Mouse (Mus musculus): ENCODE measurements at regions not wholly inside any gene's neighbourhood (a gene's known extent, or its start where the extent isn't known, plus 50 kb on each side); places are given as distances from the start of the nearest gene placed in this dataset.

GRCm38 (mm10) chr11:64671898-64672297 lies 235.4 kb upstream of the F930015N05Rik start:
- H3K36me3 ChIP-seq: no peaks in the 10 kb centered on the region
- no peak overlapping the region for H3K27ac ChIP-seq
- no peaks in the 10 kb centered on the region for H3K9me3 ChIP-seq
- 27% methylated on average over 3 of the region's 3 CpGs for WGBS
- peak; percentile 75 for ATAC-seq
- H3K27me3 ChIP-seq (replicated peaks): no peaks in the 10 kb centered on the region
- no peaks in the 10 kb centered on the region for H3K4me1 ChIP-seq (replicated peaks)
- no peak overlapping the region for H3K4me2 ChIP-seq (replicated peaks)
- no peak overlapping the region for H3K4me3 ChIP-seq (replicated peaks)
- no peak overlapping the region for H3K9ac ChIP-seq

GRCm38 (mm10) chr11:64673546-64673945 lies 237.1 kb upstream of the F930015N05Rik start:
- Histone ChIP-seq H3K27ac (no peak overlapping the region), H3K4me1 (replicated peaks) (no peaks in the 10 kb centered on the region), H3K4me3 (replicated peaks) (no peak overlapping the region), H3K9ac (no peak overlapping the region), H3K27me3 (replicated peaks) (no peaks in the 10 kb centered on the region), H3K9me3 (no peaks in the 10 kb centered on the region), H3K4me2 (replicated peaks) (no peak overlapping the region), H3K36me3 (no peaks in the 10 kb centered on the region)
- 75% methylated on average over 4 of the region's 4 CpGs for WGBS
- no peak for ATAC-seq

- WGBS: 65% methylated on average over 1 of the region's 1 CpGs
- Histone ChIP-seq H3K27me3 (replicated peaks) (no peaks in the 10 kb centered on the region), H3K9me3 (no peaks in the 10 kb centered on the region)
Measured at GRCm38 (mm10) chr11:64703776-64704175, 267.3 kb upstream of the F930015N05Rik start.

GRCm38 (mm10) chr11:64711801-64712200 lies 267.0 kb upstream of the Elac2 start:
- H3K4me3 ChIP-seq (replicated peaks): no peak overlapping the region
- no peaks in the 10 kb centered on the region for H3K9me3 ChIP-seq
- H3K4me2 ChIP-seq (replicated peaks): no peak overlapping the region
- no peaks in the 10 kb centered on the region for H3K4me1 ChIP-seq (replicated peaks)
- ATAC-seq: no peak
- H3K27me3 ChIP-seq (replicated peaks): no peaks in the 10 kb centered on the region
- no peak overlapping the region for H3K27ac ChIP-seq
- H3K36me3 ChIP-seq: no peaks in the 10 kb centered on the region
- WGBS: 73% methylated on average over 2 of the region's 2 CpGs
- no peak overlapping the region for H3K9ac ChIP-seq

More at GRCm38 (mm10) chr11:64703776-64704175, 267.3 kb upstream of the F930015N05Rik start:
- H3K27ac ChIP-seq: no peak overlapping the region
- H3K4me2 ChIP-seq (replicated peaks): no peak overlapping the region
- ATAC-seq: no peak
- no peaks in the 10 kb centered on the region for H3K36me3 ChIP-seq
- H3K9ac ChIP-seq: no peak overlapping the region
- H3K4me3 ChIP-seq (replicated peaks): no peak overlapping the region
- H3K4me1 ChIP-seq (replicated peaks): no peaks in the 10 kb centered on the region

- ATAC-seq: no peak
Measured at GRCm38 (mm10) chr11:64715182-64715581, 263.7 kb upstream of the Elac2 start.

GRCm38 (mm10) chr11:64718316-64719085 lies 260.3 kb upstream of the Elac2 start:
- Histone ChIP-seq H3K27me3 (replicated peaks) (no peaks in the 10 kb centered on the region), H3K36me3 (no peaks in the 10 kb centered on the region), H3K4me2 (replicated peaks) (no peak overlapping the region), H3K9me3 (no peaks in the 10 kb centered on the region), H3K27ac (no peak overlapping the region), H3K9ac (no peak overlapping the region), H3K4me3 (replicated peaks) (no peak overlapping the region), H3K4me1 (replicated peaks) (no peaks in the 10 kb centered on the region)
- WGBS: 13% methylated on average over 5 of the region's 5 CpGs
- peak; percentile 81 for ATAC-seq

More at GRCm38 (mm10) chr11:64715182-64715581, 263.7 kb upstream of the Elac2 start:
- H3K4me3 ChIP-seq (replicated peaks): no peak overlapping the region
- no peaks in the 10 kb centered on the region for H3K4me1 ChIP-seq (replicated peaks)
- H3K9me3 ChIP-seq: no peaks in the 10 kb centered on the region
- no peak overlapping the region for H3K9ac ChIP-seq
- WGBS: 56% methylated on average over 1 of the region's 1 CpGs
- no peaks in the 10 kb centered on the region for H3K36me3 ChIP-seq
- H3K27ac ChIP-seq: no peak overlapping the region
- no peak overlapping the region for H3K4me2 ChIP-seq (replicated peaks)
- no peaks in the 10 kb centered on the region for H3K27me3 ChIP-seq (replicated peaks)

GRCm38 (mm10) chr11:64726249-64726648 lies 252.6 kb upstream of the Elac2 start:
- Histone ChIP-seq H3K4me1 (replicated peaks) (0 out of 2 replicates have a peak, but pooled peaks cover 6% of the 10 kb centered on the region), H3K4me3 (replicated peaks) (no peak overlapping the region), H3K27me3 (replicated peaks) (no peaks in the 10 kb centered on the region), H3K9me3 (no peaks in the 10 kb centered on the region), H3K9ac (no peak overlapping the region), H3K4me2 (replicated peaks) (no peak overlapping the region), H3K27ac (no peak overlapping the region), H3K36me3 (no peaks in the 10 kb centered on the region)
- peak; percentile 85 for ATAC-seq
- WGBS: 72% methylated on average over 5 of the region's 5 CpGs

GRCm38 (mm10) chr11:64727841-64728421 lies 250.9 kb upstream of the Elac2 start:
- WGBS: 44% methylated on average over 5 of the region's 5 CpGs
- Histone ChIP-seq H3K9me3 (no peaks in the 10 kb centered on the region), H3K4me1 (replicated peaks) (0 out of 2 replicates have a peak, but pooled peaks cover 6% of the 10 kb centered on the region), H3K27me3 (replicated peaks) (no peaks in the 10 kb centered on the region), H3K9ac (no peak overlapping the region), H3K4me3 (replicated peaks) (no peak overlapping the region), H3K27ac (no peak overlapping the region), H3K4me2 (replicated peaks) (no peak overlapping the region), H3K36me3 (no peaks in the 10 kb centered on the region)
- ATAC-seq: peak; percentile 69

- H3K9ac ChIP-seq: no peak overlapping the region
- WGBS: 50% methylated on average over 7 of the region's 7 CpGs
Measured at GRCm38 (mm10) chr11:64738948-64739347, 239.9 kb upstream of the Elac2 start.

GRCm38 (mm10) chr11:64743753-64744152 lies 235.1 kb upstream of the Elac2 start:
- Histone ChIP-seq H3K27ac (no peak overlapping the region), H3K27me3 (replicated peaks) (no peaks in the 10 kb centered on the region), H3K36me3 (no peaks in the 10 kb centered on the region), H3K4me3 (replicated peaks) (no peak overlapping the region), H3K4me2 (replicated peaks) (no peak overlapping the region), H3K9ac (no peak overlapping the region), H3K9me3 (no peaks in the 10 kb centered on the region), H3K4me1 (replicated peaks) (no peaks in the 10 kb centered on the region)
- WGBS: 51% methylated on average over 4 of the region's 4 CpGs
- ATAC-seq: no peak

More at GRCm38 (mm10) chr11:64738948-64739347, 239.9 kb upstream of the Elac2 start:
- no peak for ATAC-seq
- Histone ChIP-seq H3K36me3 (no peaks in the 10 kb centered on the region), H3K9me3 (no peaks in the 10 kb centered on the region), H3K27ac (no peak overlapping the region), H3K4me1 (replicated peaks) (no peaks in the 10 kb centered on the region), H3K4me3 (replicated peaks) (no peak overlapping the region), H3K4me2 (replicated peaks) (no peak overlapping the region), H3K27me3 (replicated peaks) (no peaks in the 10 kb centered on the region)

GRCm38 (mm10) chr11:64746146-64746545 lies 232.7 kb upstream of the Elac2 start:
- 76% methylated on average over 6 of the region's 6 CpGs for WGBS
- Histone ChIP-seq H3K9me3 (no peaks in the 10 kb centered on the region), H3K36me3 (no peaks in the 10 kb centered on the region), H3K4me3 (replicated peaks) (no peak overlapping the region), H3K27me3 (replicated peaks) (no peaks in the 10 kb centered on the region), H3K27ac (no peak overlapping the region), H3K9ac (no peak overlapping the region), H3K4me2 (replicated peaks) (no peak overlapping the region), H3K4me1 (replicated peaks) (no peaks in the 10 kb centered on the region)
- no peak for ATAC-seq

- H3K27me3 ChIP-seq (replicated peaks): no peaks in the 10 kb centered on the region
- no peak for ATAC-seq
- no peaks in the 10 kb centered on the region for H3K9me3 ChIP-seq
- no peak overlapping the region for H3K4me2 ChIP-seq (replicated peaks)
- no peak overlapping the region for H3K27ac ChIP-seq
- no peaks in the 10 kb centered on the region for H3K4me1 ChIP-seq (replicated peaks)
- 29% methylated on average over 9 of the region's 9 CpGs for WGBS
- H3K9ac ChIP-seq: no peak overlapping the region
- no peaks in the 10 kb centered on the region for H3K36me3 ChIP-seq
- H3K4me3 ChIP-seq (replicated peaks): no peak overlapping the region
Measured at GRCm38 (mm10) chr11:64749976-64750375, 228.9 kb upstream of the Elac2 start.

GRCm38 (mm10) chr11:64752299-64752698 lies 226.5 kb upstream of the Elac2 start:
- H3K27me3 ChIP-seq (replicated peaks): no peaks in the 10 kb centered on the region
- ATAC-seq: no peak
- no peak overlapping the region for H3K4me3 ChIP-seq (replicated peaks)
- H3K4me1 ChIP-seq (replicated peaks): no peaks in the 10 kb centered on the region
- H3K36me3 ChIP-seq: no peaks in the 10 kb centered on the region
- H3K27ac ChIP-seq: no peak overlapping the region
- H3K9ac ChIP-seq: no peak overlapping the region
- H3K9me3 ChIP-seq: no peaks in the 10 kb centered on the region
- H3K4me2 ChIP-seq (replicated peaks): no peak overlapping the region
- 61% methylated on average over 3 of the region's 3 CpGs for WGBS
